Mouse (Mus musculus) forebrain, embryonic 11.5 days (tissue): ENCODE measurements around the gene Gm21970. TPM values are rescaled to one million over a fixed set of nuclear protein-coding genes. Genes with fewer than 3 reads are reported as not detected.

Experiments used
- ATAC-seq: fragments of 200-750 bp; cut with Nextera tagmentation; replicated peaks from 2 replicates; pipeline ENCODE4 v1.8.0; 2017; ENCODE audit warnings: moderate TSS enrichment; ENCODE audit not compliant: low FRiP score
- DNase-seq: peaks from one replicate; pipeline ENCODE4 v3.0.0-alpha.2; 2017; ENCODE audit warnings: low spot score
- H3K27ac ChIP-seq: fragments of 300-500 bp; sonication (generic); 2 replicates; pipeline ENCODE4 v1.5.1; 2014; ENCODE audit warnings: low read depth, low read length
- H3K27me3 ChIP-seq: fragments of 300-500 bp; sonication (generic); 2 replicates; pipeline ENCODE4 v1.6.1; 2014; ENCODE audit warnings: mild to moderate bottlenecking, low read length, mixed read lengths; ENCODE audit not compliant: control insufficient read depth, insufficient read depth
- H3K36me3 ChIP-seq: fragments of 300-500 bp; sonication (generic); 2 replicates; pipeline ENCODE4 v1.6.1; 2014; ENCODE audit warnings: mild to moderate bottlenecking, low read length, moderate library complexity, mixed read lengths; ENCODE audit not compliant: control insufficient read depth, insufficient read depth
- H3K4me1 ChIP-seq: fragments of 300-500 bp; sonication (generic); replicated peaks from 2 replicates; pipeline ENCODE4 v1.6.1; 2014; ENCODE audit warnings: low read length, mixed read lengths; ENCODE audit not compliant: control insufficient read depth, insufficient read depth
- H3K4me2 ChIP-seq: fragments of 300-500 bp; sonication (generic); 2 replicates; pipeline ENCODE4 v1.6.1; 2014; ENCODE audit warnings: low read depth, mild to moderate bottlenecking, low read length, moderate library complexity, mixed read lengths; ENCODE audit not compliant: severe bottlenecking
- H3K4me3 ChIP-seq: fragments of 300-500 bp; sonication (generic); 2 replicates; pipeline ENCODE4 v1.5.1; 2014; ENCODE audit warnings: low read depth, low read length
- H3K9ac ChIP-seq: fragments of 300-500 bp; sonication (generic); 2 replicates; pipeline ENCODE4 v1.6.1; 2014; ENCODE audit warnings: low read length
- H3K9me3 ChIP-seq: fragments of 300-500 bp; sonication (generic); 2 replicates; pipeline ENCODE4 v1.6.1; 2016; ENCODE audit warnings: low read length, mixed read lengths; ENCODE audit not compliant: control insufficient read depth
- WGBS: fragments of 180-500 bp; shearing (Covaris S2); extraction: QIAGEN DNeasy Blood & Tissue Kit; methylation state at CpG from one replicate; pipeline ENCODE4 v1.1.7; 2014; 5-methylcytosine and 5-hydroxymethylcytosine counted together
- polyA plus RNA-seq: library from polyadenylated mRNA; unstranded; fragments of >200 nt; fragmentation: Nextera tagmentation; extraction: Ambion mirVana; gene quantifications from 2 replicates; pipeline ENCODE4 v1.2.1, GENCODE M21; 2014

The Gm21970 gene
- polyA plus RNA-seq, 1 experiment from 2014 or later = 1.0 TPM

DNA sequence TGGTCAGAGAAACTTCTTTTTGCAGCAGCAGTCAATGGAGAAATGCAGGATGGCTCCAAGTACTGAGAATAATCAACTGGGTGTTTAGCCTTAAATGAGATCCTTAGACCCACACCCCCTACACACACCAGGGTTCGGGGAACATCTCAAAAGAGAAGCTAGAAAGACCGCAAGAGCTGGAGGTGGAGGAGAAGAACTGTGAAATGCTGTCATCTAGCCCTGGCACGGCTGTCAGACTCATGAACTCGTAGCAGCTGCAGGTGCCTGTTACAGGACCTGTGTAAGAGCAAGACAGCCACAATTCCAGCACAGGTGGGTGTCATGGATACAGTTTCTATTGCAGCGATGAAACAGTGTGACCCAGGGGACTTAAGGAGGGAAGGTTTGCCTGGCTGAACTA is 37.9 kb upstream of the Gm21970 start:
- no peak for ATAC-seq
- no peak overlapping the region for H3K9ac ChIP-seq
- WGBS = 84% methylated on average over 5 of the region's 5 CpGs
- H3K27ac ChIP-seq = no peak overlapping the region
- H3K36me3 ChIP-seq = no peaks in the 10 kb centered on the region
- peaks cover 4% of the 10 kb centered on the region; the same call in 1 of the 2 replicates for H3K4me1 ChIP-seq
- no peak overlapping the region for H3K4me2 ChIP-seq
- no peak for DNase-seq
- peaks cover 9% of the 10 kb centered on the region; the same call in 1 of the 2 replicates for H3K27me3 ChIP-seq
- H3K4me3 ChIP-seq = no peak overlapping the region
- no peaks in the 10 kb centered on the region for H3K9me3 ChIP-seq

GRCm38 (mm10) chr16:91354599-91354998 is 36.9 kb upstream of the Gm21970 start:
- Histone ChIP-seq H3K27ac (no peak overlapping the region), H3K27me3 (peaks cover 9% of the 10 kb centered on the region; the same call in 1 of the 2 replicates), H3K4me2 (no peak overlapping the region), H3K9me3 (no peaks in the 10 kb centered on the region), H3K4me3 (no peak overlapping the region), H3K36me3 (no peaks in the 10 kb centered on the region), H3K4me1 (peaks cover 4% of the 10 kb centered on the region; the same call in 1 of the 2 replicates), H3K9ac (no peak overlapping the region)
- 81% methylated on average over 4 of the region's 4 CpGs for WGBS
- ATAC-seq (no peak), DNase-seq (no peak)

GRCm38 (mm10) chr16:91355160-91355559 is 36.4 kb upstream of the Gm21970 start:
- Histone ChIP-seq H3K27me3 (peaks cover 9% of the 10 kb centered on the region; the same call in 1 of the 2 replicates), H3K9me3 (no peaks in the 10 kb centered on the region), H3K4me2 (no peak overlapping the region), H3K27ac (no peak overlapping the region), H3K4me1 (peaks cover 4% of the 10 kb centered on the region; the same call in 1 of the 2 replicates), H3K36me3 (no peaks in the 10 kb centered on the region), H3K9ac (no peak overlapping the region), H3K4me3 (no peak overlapping the region)
- 84% methylated on average over 12 of the region's 12 CpGs for WGBS
- ATAC-seq = no peak
- DNase-seq = no peak

DNA sequence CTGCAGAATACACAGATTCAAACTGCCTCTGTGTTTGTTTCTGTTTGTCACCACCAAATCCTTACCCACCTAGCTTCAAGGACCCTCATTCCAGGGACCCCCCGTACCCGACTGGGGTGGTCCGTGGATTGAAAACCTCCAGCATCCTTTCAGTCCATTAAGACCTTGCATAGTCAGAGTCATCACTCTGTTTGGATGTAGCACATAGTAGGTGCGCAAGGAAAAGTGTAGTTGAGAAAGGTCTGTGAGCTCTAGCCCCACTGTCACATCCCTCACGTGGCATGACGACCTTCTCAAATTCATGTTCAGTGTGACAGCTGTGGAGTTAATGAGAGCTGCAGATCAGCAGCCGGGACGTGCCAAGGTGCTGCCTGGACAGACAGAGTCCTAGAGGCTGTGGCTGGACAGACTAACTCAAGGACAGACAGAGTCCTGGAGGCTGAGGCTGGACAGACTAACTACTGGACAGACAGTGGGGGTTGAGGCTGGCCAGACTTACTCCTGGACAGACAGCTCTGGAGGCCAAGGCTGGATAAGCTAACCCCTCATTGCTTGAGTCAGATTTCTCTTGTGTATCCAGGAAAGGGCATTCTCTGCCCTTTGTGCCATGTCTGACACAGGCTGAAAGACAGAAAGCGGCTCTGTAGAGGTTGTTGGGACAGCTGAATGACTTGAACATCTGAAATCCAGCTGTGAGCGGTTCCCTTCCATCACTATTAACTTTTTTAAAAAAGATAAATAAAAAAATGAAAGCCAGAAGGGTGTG is 34.6 kb upstream of the Gm21970 start:
- peaks cover 7% of the 10 kb centered on the region; the same call in 1 of the 2 replicates for H3K27me3 ChIP-seq
- H3K4me1 ChIP-seq = peaks cover under 1% of the 10 kb centered on the region; the same call in 1 of the 2 replicates
- 78% methylated on average over 10 of the region's 10 CpGs for whole genome bisulfite sequencing
- no peak overlapping the region for H3K4me2 ChIP-seq
- no peak overlapping the region for H3K9ac ChIP-seq
- ATAC-seq (no peak), DNase-seq (no peak)
- no peaks in the 10 kb centered on the region for H3K36me3 ChIP-seq
- no peaks in the 10 kb centered on the region for H3K9me3 ChIP-seq
- H3K27ac ChIP-seq = no peak overlapping the region
- H3K4me3 ChIP-seq = no peak overlapping the region

GRCm38 (mm10) chr16:91357526-91357900 is 34.0 kb upstream of the Gm21970 start:
- no peaks in the 10 kb centered on the region for H3K9me3 ChIP-seq
- H3K4me3 ChIP-seq = no peak overlapping the region
- WGBS = 65% methylated on average over 10 of the region's 10 CpGs
- no peaks in the 10 kb centered on the region for H3K36me3 ChIP-seq
- no peak overlapping the region for H3K27ac ChIP-seq
- H3K4me1 ChIP-seq = no peaks in the 10 kb centered on the region
- ATAC-seq = no peak
- no peak overlapping the region for H3K9ac ChIP-seq
- no peak overlapping the region for H3K4me2 ChIP-seq
- DNase-seq = no peak
- H3K27me3 ChIP-seq = peaks cover 7% of the 10 kb centered on the region; the same call in 1 of the 2 replicates

GRCm38 (mm10) chr16:91358555-91358954 is 33.0 kb upstream of the Gm21970 start:
- H3K36me3 ChIP-seq = no peaks in the 10 kb centered on the region
- H3K4me3 ChIP-seq = no peak overlapping the region
- ATAC-seq = no peak
- peaks cover under 1% of the 10 kb centered on the region; the same call in 1 of the 2 replicates for H3K27me3 ChIP-seq
- no peaks in the 10 kb centered on the region for H3K4me1 ChIP-seq
- DNase-seq = no peak
- 42% methylated on average over 8 of the region's 8 CpGs for WGBS
- no peak overlapping the region for H3K4me2 ChIP-seq
- H3K9ac ChIP-seq = no peak overlapping the region
- H3K9me3 ChIP-seq = no peaks in the 10 kb centered on the region
- H3K27ac ChIP-seq = no peak overlapping the region

- Histone ChIP-seq H3K27me3 (no peaks in the 10 kb centered on the region), H3K9me3 (no peaks in the 10 kb centered on the region), H3K4me1 (no peaks in the 10 kb centered on the region), H3K9ac (no peak overlapping the region), H3K36me3 (no peaks in the 10 kb centered on the region), H3K4me2 (no peak overlapping the region), H3K4me3 (no peak overlapping the region), H3K27ac (no peak overlapping the region)
- 90% methylated on average over 13 of the region's 13 CpGs for WGBS
- ATAC-seq (no peak), DNase-seq (no peak)
Observed at GRCm38 (mm10) chr16:91359531-91359930, 32.0 kb upstream of the Gm21970 start.

DNA sequence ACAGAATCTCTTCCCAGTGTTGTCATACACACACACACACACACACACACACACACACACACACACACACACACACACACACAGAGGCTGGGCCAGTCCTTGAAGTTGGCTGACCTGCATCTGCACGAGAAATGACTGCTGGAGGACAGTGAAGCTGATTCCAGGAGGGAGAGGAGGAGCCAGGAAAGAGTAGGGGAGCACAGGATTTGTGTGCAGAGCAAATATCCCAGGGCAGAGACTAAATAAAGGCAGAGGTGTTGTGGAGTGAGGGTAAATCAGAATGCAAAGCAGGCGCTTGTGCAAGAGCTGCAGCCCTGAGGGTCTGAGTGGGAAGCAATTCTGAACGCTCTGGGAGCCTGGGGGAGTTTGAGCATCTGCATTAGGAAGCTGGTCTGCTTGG is 31.4 kb upstream of the Gm21970 start:
- DNase-seq (no peak), ATAC-seq (no peak)
- no peaks in the 10 kb centered on the region for H3K4me1 ChIP-seq
- H3K36me3 ChIP-seq = no peaks in the 10 kb centered on the region
- 65% methylated on average over 3 of the region's 3 CpGs for WGBS
- H3K27ac ChIP-seq = no peak overlapping the region
- H3K27me3 ChIP-seq = no peaks in the 10 kb centered on the region
- no peak overlapping the region for H3K4me3 ChIP-seq
- H3K4me2 ChIP-seq = no peak overlapping the region
- no peak overlapping the region for H3K9ac ChIP-seq
- H3K9me3 ChIP-seq = no peaks in the 10 kb centered on the region

GRCm38 (mm10) chr16:91362006-91362405 is 29.5 kb upstream of the Gm21970 start:
- no peaks in the 10 kb centered on the region for H3K27me3 ChIP-seq
- no peak overlapping the region for H3K4me3 ChIP-seq

More at GRCm38 (mm10) chr16:91362006-91362405, 29.5 kb upstream of the Gm21970 start:
- Histone ChIP-seq H3K36me3 (no peaks in the 10 kb centered on the region), H3K9ac (no peak overlapping the region), H3K4me2 (no peak overlapping the region), H3K9me3 (no peaks in the 10 kb centered on the region), H3K27ac (no peak overlapping the region), H3K4me1 (no peaks in the 10 kb centered on the region)
- DNase-seq (no peak), ATAC-seq (no peak)
- 71% methylated on average over 2 of the region's 2 CpGs for WGBS
